Mouse (Mus musculus) midbrain, embryonic 16.5 days (tissue): ENCODE measurements around the gene Cgn. TPM values are rescaled to one million over a fixed set of nuclear protein-coding genes. Genes with fewer than 3 reads are reported as not detected.

Source experiments
- ATAC-seq: fragments of 200-750 bp; cut with Nextera tagmentation; 2 replicates; pipeline ENCODE4 v1.8.0; 2017; ENCODE audit warnings: moderate TSS enrichment
- H3K27ac ChIP-seq: fragments of 300-500 bp; sonication (generic); 2 replicates; pipeline ENCODE4 v1.5.1; 2014; ENCODE audit warnings: mild to moderate bottlenecking, low read length, mixed read lengths
- H3K27me3 ChIP-seq: fragments of 300-500 bp; sonication (generic); 2 replicates; pipeline ENCODE4 v1.6.1; 2014; ENCODE audit warnings: low read depth, low read length, mixed read lengths; ENCODE audit not compliant: control insufficient read depth, insufficient read depth
- H3K36me3 ChIP-seq: fragments of 300-500 bp; sonication (generic); 2 replicates; pipeline ENCODE4 v1.6.1; 2014; ENCODE audit warnings: mild to moderate bottlenecking, low read length, moderate library complexity, mixed read lengths; ENCODE audit not compliant: control insufficient read depth, insufficient read depth
- H3K4me1 ChIP-seq: fragments of 300-500 bp; sonication (generic); 2 replicates; pipeline ENCODE4 v1.6.1; 2014; ENCODE audit warnings: mild to moderate bottlenecking, low read length, mixed read lengths; ENCODE audit not compliant: control insufficient read depth, insufficient read depth
- H3K4me2 ChIP-seq: fragments of 300-500 bp; sonication (generic); 2 replicates; pipeline ENCODE4 v1.6.1; 2014; ENCODE audit warnings: mild to moderate bottlenecking, low read length, mixed read lengths
- H3K4me3 ChIP-seq: fragments of 300-500 bp; sonication (generic); 2 replicates; pipeline ENCODE4 v1.5.1; 2014; ENCODE audit warnings: low read depth, mild to moderate bottlenecking, low read length, moderate library complexity, mixed read lengths
- H3K9ac ChIP-seq: fragments of 300-500 bp; sonication (generic); 2 replicates; pipeline ENCODE4 v1.6.1; 2014; ENCODE audit warnings: low read depth, low read length, mixed read lengths
- H3K9me3 ChIP-seq: fragments of 300-500 bp; sonication (generic); replicated peaks from 2 replicates; pipeline ENCODE4 v1.6.1; 2014; ENCODE audit warnings: mild to moderate bottlenecking, low read length, mixed read lengths; ENCODE audit not compliant: control insufficient read depth, poor library complexity, severe bottlenecking
- WGBS: fragments of 180-500 bp; shearing (Covaris S2); extraction: QIAGEN DNeasy Blood & Tissue Kit; methylation state at CpG from one replicate; pipeline ENCODE4 v1.1.7; 2014; 5-methylcytosine and 5-hydroxymethylcytosine counted together
- polyA plus RNA-seq: library from polyadenylated mRNA; unstranded; fragments of >200 nt; fragmentation: Nextera tagmentation; extraction: Ambion mirVana; gene quantifications from 2 replicates; pipeline ENCODE4 v1.2.1, GENCODE M21; 2015

Gene Cgn
- polyA plus RNA-seq, 1 experiment from 2014 or later, result 16.9 TPM

DNA sequence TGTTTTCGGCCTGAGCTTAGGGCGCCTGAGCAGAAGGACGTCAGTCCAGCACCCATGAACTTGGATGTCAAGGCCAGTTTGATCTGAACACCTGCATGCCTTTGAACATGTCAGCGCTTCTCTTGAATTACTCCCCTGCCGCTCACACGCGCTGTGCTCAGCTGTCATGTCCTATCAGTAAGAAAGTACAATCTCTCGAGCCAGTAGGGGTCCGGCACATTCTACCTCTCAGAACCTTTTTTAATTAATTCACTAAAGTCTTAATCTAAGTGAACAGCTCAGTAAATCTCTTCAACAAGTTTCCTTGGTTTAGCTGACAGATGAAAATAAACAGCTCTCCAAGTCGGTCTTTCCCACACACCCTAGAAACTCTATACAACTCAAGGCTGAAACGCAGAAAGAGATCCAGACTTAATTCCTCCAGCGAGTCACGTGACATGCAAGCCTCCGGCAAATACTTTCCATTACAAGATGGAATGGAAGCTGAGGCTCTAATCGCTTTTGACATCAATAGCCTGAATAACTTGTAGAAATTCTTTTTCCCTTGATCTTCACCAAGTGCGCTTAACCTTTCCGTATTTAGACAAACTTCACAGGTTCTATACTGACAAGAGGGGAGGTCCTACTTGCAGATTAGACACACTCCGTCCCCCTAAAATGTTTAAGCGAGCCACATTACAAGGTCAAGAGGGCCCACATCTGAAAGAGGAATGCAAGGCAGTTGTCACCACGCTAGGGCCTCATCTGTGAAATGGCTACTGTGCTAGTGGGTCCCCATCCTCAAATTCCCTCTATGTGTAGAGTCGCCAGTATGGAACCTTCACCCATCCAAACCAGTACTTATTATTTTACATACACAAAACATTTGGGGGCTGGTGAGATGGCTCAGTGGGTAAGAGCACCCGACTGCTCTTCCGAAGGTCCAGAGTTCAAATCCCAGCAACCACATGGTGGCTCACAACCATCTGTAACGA lies 33.4 kb upstream of the Cgn start:
- H3K27me3 ChIP-seq, result no peaks in the 10 kb centered on the region
- H3K36me3 ChIP-seq, result no peaks in the 10 kb centered on the region
- H3K9ac ChIP-seq, result no peak overlapping the region
- H3K9me3 ChIP-seq, result no peaks in the 10 kb centered on the region
- no peak overlapping the region for H3K4me3 ChIP-seq
- H3K4me1 ChIP-seq, result peaks cover 3% of the 10 kb centered on the region; the same call in 1 of the 2 replicates
- WGBS, result 45% methylated on average over 23 of the region's 24 CpGs
- H3K27ac ChIP-seq, result no peak overlapping the region
- no peak overlapping the region for H3K4me2 ChIP-seq
- no peak for ATAC-seq

DNA sequence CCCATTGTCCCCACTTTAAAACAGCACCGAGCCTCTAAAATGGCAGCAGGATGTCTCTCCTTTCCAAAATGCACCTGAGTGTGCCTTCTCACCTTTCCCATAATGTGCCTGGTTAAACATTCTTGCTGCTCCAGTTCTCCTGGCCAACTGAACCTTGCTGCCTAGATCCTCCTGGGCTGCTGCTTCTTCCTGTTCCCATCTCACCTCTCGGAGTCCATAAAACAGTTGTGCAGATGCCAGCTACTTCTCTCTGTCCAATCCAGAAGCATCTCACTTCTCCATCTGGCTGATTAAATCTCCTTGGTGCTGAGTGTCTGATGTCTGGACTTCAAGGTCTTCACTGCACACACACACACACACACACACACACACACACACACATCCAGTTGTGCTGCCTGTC lies 31.4 kb upstream of the Cgn start:
- H3K27ac ChIP-seq, result no peak overlapping the region
- ATAC-seq, result no peak
- H3K36me3 ChIP-seq, result no peaks in the 10 kb centered on the region
- H3K9ac ChIP-seq, result no peak overlapping the region
- no peaks in the 10 kb centered on the region for H3K9me3 ChIP-seq
- H3K27me3 ChIP-seq, result no peaks in the 10 kb centered on the region
- no peak overlapping the region for H3K4me3 ChIP-seq
- 0 out of 2 replicates have a peak, but pooled peaks cover 3% of the 10 kb centered on the region for H3K4me1 ChIP-seq
- 88% methylated on average over 2 of the region's 2 CpGs for WGBS
- no peak overlapping the region for H3K4me2 ChIP-seq

DNA sequence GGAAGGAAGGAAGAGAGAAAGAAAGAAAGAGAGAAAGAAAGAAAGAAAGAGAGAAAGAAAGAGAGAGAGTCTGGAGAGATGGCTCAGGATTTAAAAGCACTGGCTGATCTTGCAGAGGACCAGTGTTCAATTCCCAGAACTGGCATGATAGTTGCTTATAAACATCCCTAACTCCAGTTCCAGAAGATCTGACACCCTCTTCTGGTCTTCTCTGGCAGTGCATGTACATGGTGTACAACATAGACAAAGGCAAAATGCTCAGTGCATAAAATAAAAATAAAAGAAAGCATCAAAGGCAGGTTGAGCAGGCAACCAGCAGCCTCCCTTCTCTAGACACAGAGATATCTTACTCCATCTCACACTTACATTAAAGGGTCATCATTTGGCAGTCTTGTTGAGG lies 29.3 kb upstream of the Cgn start:
- H3K36me3 ChIP-seq, result no peaks in the 10 kb centered on the region
- H3K4me2 ChIP-seq, result no peak overlapping the region
- H3K4me3 ChIP-seq, result no peak overlapping the region
- no peaks in the 10 kb centered on the region for H3K9me3 ChIP-seq
- no peak overlapping the region for H3K9ac ChIP-seq
- no peaks in the 10 kb centered on the region for H3K27me3 ChIP-seq
- no peak for ATAC-seq
- H3K4me1 ChIP-seq, result 0 out of 2 replicates have a peak, but pooled peaks cover 3% of the 10 kb centered on the region
- no peak overlapping the region for H3K27ac ChIP-seq

DNA sequence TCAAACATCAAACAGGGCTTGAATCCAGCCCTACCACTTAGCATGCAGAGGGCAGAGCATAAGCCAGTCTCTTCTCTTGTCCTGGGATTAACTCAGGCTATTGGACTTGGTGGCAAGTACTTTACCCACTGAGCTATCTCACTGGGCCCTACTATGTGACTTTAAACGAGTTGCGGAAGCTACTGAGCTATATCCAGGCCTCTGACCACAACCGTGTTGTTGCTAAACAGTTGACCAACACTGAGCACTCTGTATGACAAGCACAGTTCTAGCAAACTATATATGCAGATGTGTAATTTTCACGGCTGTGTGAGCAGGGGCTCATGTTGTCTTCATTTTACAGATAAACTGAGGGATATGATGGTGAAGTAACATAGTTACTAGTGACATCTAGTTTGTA lies 28.4 kb upstream of the Cgn start:
- H3K4me2 ChIP-seq, result no peak overlapping the region
- H3K36me3 ChIP-seq, result no peaks in the 10 kb centered on the region
- no peaks in the 10 kb centered on the region for H3K4me1 ChIP-seq
- 84% methylated on average over 4 of the region's 4 CpGs for WGBS
- ATAC-seq, result no peak
- H3K27me3 ChIP-seq, result no peaks in the 10 kb centered on the region
- no peaks in the 10 kb centered on the region for H3K9me3 ChIP-seq
- H3K9ac ChIP-seq, result no peak overlapping the region
- H3K27ac ChIP-seq, result no peak overlapping the region
- H3K4me3 ChIP-seq, result no peak overlapping the region

DNA sequence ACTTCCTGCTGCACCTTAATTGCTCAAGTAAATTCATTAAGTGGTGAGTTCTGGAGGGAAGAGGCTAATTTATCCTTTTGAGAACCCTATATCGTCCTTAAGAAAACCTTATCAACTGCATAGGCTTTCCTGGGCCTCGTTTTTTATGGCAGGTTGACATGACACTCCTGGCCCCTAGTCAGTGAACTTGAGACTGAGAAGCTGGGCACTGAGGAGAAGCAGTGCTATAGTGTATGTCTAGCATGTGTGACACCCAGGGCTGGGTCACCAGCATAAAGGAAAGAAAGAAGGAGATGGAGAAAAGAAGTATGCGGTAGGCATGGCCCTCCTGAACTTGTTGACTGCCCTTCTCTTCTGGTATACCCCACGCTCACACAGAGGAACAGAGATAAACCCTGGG lies 27.8 kb upstream of the Cgn start:
- 84% methylated on average over 4 of the region's 4 CpGs for WGBS

DNA sequence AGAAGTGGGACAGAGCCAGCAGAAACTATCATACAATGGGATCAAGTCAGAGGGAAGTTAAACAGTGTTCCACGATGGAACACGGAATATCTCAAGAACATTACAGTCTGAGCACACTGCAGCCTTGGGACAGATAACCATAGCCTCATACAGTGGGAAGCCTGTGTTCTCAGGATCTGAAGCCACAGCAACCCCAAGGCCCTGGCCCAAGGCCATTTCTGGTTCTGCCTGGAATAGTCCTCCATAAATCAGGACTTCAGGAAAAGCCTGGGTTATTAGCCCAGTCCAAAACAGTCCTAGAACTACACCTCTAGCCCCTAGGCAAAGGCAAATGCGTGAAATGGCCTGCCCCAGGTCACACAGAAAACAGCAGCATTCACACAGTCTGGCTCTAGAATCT lies 27.4 kb upstream of the Cgn start:
- Histone ChIP-seq H3K36me3 (no peaks in the 10 kb centered on the region), H3K27ac (no peak overlapping the region), H3K4me3 (no peak overlapping the region), H3K27me3 (no peaks in the 10 kb centered on the region), H3K4me1 (no peaks in the 10 kb centered on the region), H3K4me2 (no peak overlapping the region), H3K9ac (no peak overlapping the region), H3K9me3 (no peaks in the 10 kb centered on the region)
- no peak for ATAC-seq
- WGBS, result 94% methylated on average over 3 of the region's 3 CpGs

More for the DNA sequence above, 27.8 kb upstream of the Cgn start:
- H3K27ac ChIP-seq, result no peak overlapping the region
- H3K27me3 ChIP-seq, result no peaks in the 10 kb centered on the region
- H3K36me3 ChIP-seq, result no peaks in the 10 kb centered on the region
- H3K9ac ChIP-seq, result no peak overlapping the region
- no peaks in the 10 kb centered on the region for H3K9me3 ChIP-seq
- ATAC-seq, result no peak
- no peak overlapping the region for H3K4me2 ChIP-seq
- H3K4me3 ChIP-seq, result no peak overlapping the region
- no peaks in the 10 kb centered on the region for H3K4me1 ChIP-seq

DNA sequence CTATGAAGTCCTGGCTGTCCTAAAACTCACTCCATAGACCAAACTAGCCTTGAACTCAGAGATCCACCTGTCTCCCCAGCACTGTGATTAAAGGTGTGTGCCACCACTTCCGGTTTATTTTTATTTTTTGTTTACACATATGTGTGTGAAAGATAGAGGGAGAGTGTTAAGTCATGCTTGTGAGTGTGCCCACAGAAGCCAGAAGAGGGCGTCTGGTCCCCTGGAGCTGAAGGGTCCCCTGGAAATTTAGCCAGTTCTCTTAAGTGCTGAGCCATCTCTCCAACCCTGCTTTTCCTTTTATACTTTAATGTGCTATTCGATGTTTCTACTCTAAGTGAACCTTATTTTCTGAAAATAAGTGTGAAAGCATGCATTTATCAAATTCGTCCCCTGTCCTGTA lies 25.3 kb upstream of the Cgn start:
- Histone ChIP-seq H3K27ac (no peak overlapping the region), H3K4me3 (no peak overlapping the region), H3K9ac (no peak overlapping the region), H3K4me1 (no peaks in the 10 kb centered on the region), H3K4me2 (0 out of 2 replicates have a peak overlapping the region, but pooled peaks have one; percentile 9), H3K27me3 (no peaks in the 10 kb centered on the region), H3K36me3 (no peaks in the 10 kb centered on the region), H3K9me3 (no peaks in the 10 kb centered on the region)
- 0 out of 2 replicates have a peak, but pooled peaks have one; percentile 25 for ATAC-seq
- WGBS, result 22% methylated on average over 4 of the region's 4 CpGs

DNA sequence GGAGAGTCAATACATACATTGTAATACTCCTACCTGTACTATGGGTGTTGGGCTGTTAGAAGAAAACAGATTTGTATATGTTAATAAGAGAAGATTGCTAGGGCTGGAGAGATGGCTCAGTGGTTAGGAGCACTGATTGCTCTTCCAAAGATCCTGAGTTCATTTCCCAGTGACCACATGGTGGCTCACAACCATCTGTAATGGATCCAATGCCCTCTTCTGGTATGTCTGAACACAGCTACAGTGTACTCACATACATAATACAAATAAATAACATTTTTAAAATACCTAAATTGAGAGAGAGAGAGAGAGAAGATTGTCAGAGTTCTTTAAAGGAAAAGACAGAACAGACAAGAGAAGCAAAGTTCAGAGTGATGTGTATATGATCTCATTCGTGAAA lies 22.0 kb upstream of the Cgn start:
- no peak for ATAC-seq
- no peak overlapping the region for H3K27ac ChIP-seq
- H3K4me1 ChIP-seq, result no peaks in the 10 kb centered on the region
- no peak overlapping the region for H3K4me3 ChIP-seq
- H3K4me2 ChIP-seq, result no peak overlapping the region
- H3K36me3 ChIP-seq, result no peaks in the 10 kb centered on the region
- H3K27me3 ChIP-seq, result no peaks in the 10 kb centered on the region
- H3K9ac ChIP-seq, result no peak overlapping the region
- H3K9me3 ChIP-seq, result no peaks in the 10 kb centered on the region
- WGBS, result 97% methylated on average over 1 of the region's 1 CpGs

DNA sequence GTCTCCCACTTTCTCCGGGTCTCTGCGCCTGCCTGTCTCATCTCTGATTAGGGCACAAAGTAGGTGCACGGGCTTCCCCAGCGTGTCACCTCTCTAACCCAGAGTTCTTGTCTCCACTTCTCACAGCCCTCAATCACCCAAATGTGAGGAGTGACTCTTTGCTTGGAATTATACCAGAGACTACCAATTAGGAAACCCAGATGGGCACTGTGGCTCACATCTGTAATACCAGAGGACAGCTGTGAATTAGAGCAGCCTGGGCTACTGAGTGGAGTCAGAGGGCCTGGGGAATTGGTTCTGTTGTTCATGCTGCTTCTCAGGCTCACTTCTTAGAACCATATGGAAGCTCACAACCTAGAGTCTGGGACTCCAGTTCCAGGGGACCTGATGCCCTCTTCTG lies 18.7 kb upstream of the Cgn start:
- WGBS, result 85% methylated on average over 4 of the region's 4 CpGs
- H3K27ac ChIP-seq, result no peak overlapping the region
- no peaks in the 10 kb centered on the region for H3K36me3 ChIP-seq
- no peaks in the 10 kb centered on the region for H3K9me3 ChIP-seq
- H3K9ac ChIP-seq, result no peak overlapping the region
- no peak for ATAC-seq
- H3K4me1 ChIP-seq, result no peaks in the 10 kb centered on the region
- no peak overlapping the region for H3K4me3 ChIP-seq
- no peaks in the 10 kb centered on the region for H3K27me3 ChIP-seq
- H3K4me2 ChIP-seq, result no peak overlapping the region
